Mouse (Mus musculus) lung, embryonic 16.5 days (tissue): Measurements from ENCODE around the gene Aasdh. TPM values are rescaled to one million over a fixed set of nuclear protein-coding genes. Genes with fewer than 3 reads are reported as not detected.
A peak's percentile ranks its signal among the peaks of the same experiment; 100 is the strongest.

ENCODE experiments used
- ATAC-seq: fragments of 200-750 bp; cut with Nextera tagmentation; 2 replicates; pipeline ENCODE4 v1.8.0; 2017; ENCODE audit warnings: low read depth, mild to moderate bottlenecking, moderate library complexity
- H3K27ac ChIP-seq: fragments of 300-500 bp; sonication (generic); 2 replicates; pipeline ENCODE4 v1.5.1; 2014; ENCODE audit warnings: mild to moderate bottlenecking, control low read depth, low read length
- H3K27me3 ChIP-seq: fragments of 300-500 bp; sonication (generic); 2 replicates; pipeline ENCODE4 v1.6.1; 2014; ENCODE audit warnings: low read depth, low read length, mixed read lengths; ENCODE audit not compliant: control insufficient read depth, insufficient read depth
- H3K36me3 ChIP-seq: fragments of 300-500 bp; sonication (generic); 2 replicates; pipeline ENCODE4 v1.6.1; 2014; ENCODE audit warnings: low read length; ENCODE audit not compliant: control insufficient read depth, insufficient read depth
- H3K4me1 ChIP-seq: fragments of 300-500 bp; sonication (generic); replicated peaks from 2 replicates; pipeline ENCODE4 v1.6.1; 2014; ENCODE audit warnings: low read length, mixed read lengths; ENCODE audit not compliant: control insufficient read depth, insufficient read depth
- H3K4me2 ChIP-seq: fragments of 300-500 bp; sonication (generic); 2 replicates; pipeline ENCODE4 v1.6.1; 2014; ENCODE audit warnings: low read depth, low read length, control low read depth
- H3K4me3 ChIP-seq: fragments of 300-500 bp; sonication (generic); 2 replicates; pipeline ENCODE4 v1.5.1; 2014; ENCODE audit warnings: mild to moderate bottlenecking, low read length, control low read depth
- H3K9ac ChIP-seq: fragments of 300-500 bp; sonication (generic); 2 replicates; pipeline ENCODE4 v1.6.1; 2014; ENCODE audit warnings: low read length, control low read depth
- H3K9me3 ChIP-seq: fragments of 300-500 bp; sonication (generic); 2 replicates; pipeline ENCODE4 v1.6.1; 2016; ENCODE audit warnings: low read length; ENCODE audit not compliant: control insufficient read depth
- WGBS: fragments of 180-500 bp; shearing (Covaris S2); extraction: QIAGEN DNeasy Blood & Tissue Kit; methylation state at CpG from one replicate; pipeline ENCODE4 v1.1.7; 2014; 5-methylcytosine and 5-hydroxymethylcytosine counted together
- polyA plus RNA-seq: library from polyadenylated mRNA; unstranded; fragments of >200 nt; fragmentation: Nextera tagmentation; extraction: Ambion mirVana; gene quantifications from 2 replicates; pipeline ENCODE4 v1.2.1, GENCODE M21; 2015

Aasdh gene
- polyA plus RNA-seq, 1 experiment from 2014 or later, result 18.6 TPM

GRCm38 (mm10) chr5:76947142-76947541, 41.8 kb upstream of the Aasdh start:
- Histone ChIP-seq H3K4me2 (no peak overlapping the region), H3K9ac (no peak overlapping the region), H3K27me3 (no peaks in the 10 kb centered on the region), H3K36me3 (0 out of 2 replicates have a peak, but pooled peaks cover 3% of the 10 kb centered on the region), H3K4me1 (peaks cover 23% of the 10 kb centered on the region), H3K27ac (no peak overlapping the region), H3K9me3 (no peaks in the 10 kb centered on the region), H3K4me3 (no peak overlapping the region)
- WGBS, result 69% methylated on average over 4 of the region's 4 CpGs
- ATAC-seq, result no peak

DNA sequence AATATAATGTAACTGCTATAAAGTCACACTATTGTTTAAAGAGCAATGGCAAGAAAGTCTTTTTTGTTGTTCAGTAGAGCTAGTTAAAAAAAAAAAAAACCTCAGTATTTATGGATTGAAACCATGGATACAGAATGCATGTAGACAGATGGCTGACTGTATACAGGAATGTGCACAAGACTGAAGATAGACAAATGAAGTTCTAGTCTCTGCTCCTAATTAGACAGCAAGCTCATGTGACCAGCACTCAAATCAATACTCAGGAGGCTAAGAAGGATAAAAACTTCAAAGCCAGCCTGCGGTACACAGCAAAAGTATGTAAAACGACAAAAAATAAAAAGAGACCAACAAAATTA, 40.3 kb upstream of the Aasdh start:
- H3K4me3 ChIP-seq, result no peak overlapping the region
- no peaks in the 10 kb centered on the region for H3K9me3 ChIP-seq
- H3K27me3 ChIP-seq, result no peaks in the 10 kb centered on the region
- WGBS, result 87% methylated on average over 2 of the region's 2 CpGs
- peaks cover 23% of the 10 kb centered on the region for H3K4me1 ChIP-seq
- 0 out of 2 replicates have a peak, but pooled peaks cover 3% of the 10 kb centered on the region for H3K36me3 ChIP-seq
- no peak overlapping the region for H3K9ac ChIP-seq
- H3K4me2 ChIP-seq, result no peak overlapping the region
- no peak overlapping the region for H3K27ac ChIP-seq
- no peak for ATAC-seq

- WGBS, result 47% methylated on average over 6 of the region's 6 CpGs
Observed at GRCm38 (mm10) chr5:76944965-76945677, 39.8 kb upstream of the Aasdh start.

DNA sequence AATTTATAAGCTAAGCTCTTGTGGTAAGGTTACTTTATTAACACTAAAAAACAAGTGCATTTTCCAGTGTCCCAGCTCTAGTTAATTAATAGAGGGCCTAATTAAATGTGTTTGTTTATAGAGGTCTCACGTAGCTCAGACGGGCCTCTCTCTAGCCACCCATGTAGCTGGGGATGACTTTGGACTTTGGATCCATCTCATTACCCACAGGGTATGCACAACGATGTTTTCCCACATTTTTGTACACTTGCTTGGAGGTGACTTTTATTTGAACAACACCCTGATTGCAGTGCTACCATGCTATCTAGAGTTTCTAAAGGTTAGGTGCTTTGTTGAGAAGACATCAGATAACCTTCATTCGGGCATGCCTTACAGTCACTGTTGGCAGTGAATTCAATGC, 37.2 kb upstream of the Aasdh start:
- Histone ChIP-seq H3K27me3 (no peaks in the 10 kb centered on the region), H3K4me3 (no peak overlapping the region), H3K4me1 (peaks cover 10% of the 10 kb centered on the region), H3K9ac (no peak overlapping the region), H3K27ac (no peak overlapping the region), H3K9me3 (no peaks in the 10 kb centered on the region; the same call in 1 of the 2 replicates), H3K36me3 (peaks cover 9% of the 10 kb centered on the region), H3K4me2 (no peak overlapping the region)
- WGBS, result 81% methylated on average over 4 of the region's 4 CpGs
- ATAC-seq, result no peak

More at GRCm38 (mm10) chr5:76944965-76945677, 39.8 kb upstream of the Aasdh start:
- Histone ChIP-seq H3K4me3 (no peak overlapping the region), H3K4me2 (no peak overlapping the region), H3K4me1 (peaks cover 23% of the 10 kb centered on the region), H3K27me3 (no peaks in the 10 kb centered on the region), H3K27ac (no peak overlapping the region), H3K9me3 (no peaks in the 10 kb centered on the region), H3K36me3 (peaks cover 5% of the 10 kb centered on the region), H3K9ac (no peak overlapping the region)
- ATAC-seq, result no peak

DNA sequence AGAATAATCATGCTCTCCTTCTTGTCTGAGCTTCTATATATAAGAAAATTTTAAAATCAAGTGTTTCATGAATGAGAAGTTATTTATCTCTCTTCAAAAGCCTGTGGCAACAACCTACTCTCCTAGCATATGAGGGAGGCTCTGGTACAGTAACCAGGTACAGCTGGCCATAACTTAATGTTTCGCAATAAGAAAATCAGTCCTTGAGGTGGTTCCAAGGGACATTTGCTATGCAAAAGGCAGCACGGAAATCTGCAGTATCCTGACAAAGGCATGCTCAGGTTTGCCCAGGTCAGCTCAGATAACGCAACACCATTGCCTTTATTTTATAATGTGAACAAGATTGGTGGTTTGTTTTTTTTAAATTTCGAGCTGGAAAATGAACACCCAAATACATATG, 36.7 kb upstream of the Aasdh start:
- ATAC-seq, result no peak
- no peak overlapping the region for H3K27ac ChIP-seq
- no peak overlapping the region for H3K4me2 ChIP-seq
- no peak overlapping the region for H3K4me3 ChIP-seq
- 80% methylated on average over 4 of the region's 4 CpGs for WGBS
- no peaks in the 10 kb centered on the region; the same call in 1 of the 2 replicates for H3K9me3 ChIP-seq
- peaks cover 7% of the 10 kb centered on the region for H3K4me1 ChIP-seq
- peaks cover 9% of the 10 kb centered on the region for H3K36me3 ChIP-seq
- no peaks in the 10 kb centered on the region for H3K27me3 ChIP-seq
- H3K9ac ChIP-seq, result no peak overlapping the region

GRCm38 (mm10) chr5:76939717-76940116, 34.4 kb upstream of the Aasdh start:
- H3K9me3 ChIP-seq, result no peaks in the 10 kb centered on the region; the same call in 1 of the 2 replicates
- ATAC-seq, result no peak
- no peak overlapping the region for H3K27ac ChIP-seq
- H3K9ac ChIP-seq, result no peak overlapping the region
- H3K36me3 ChIP-seq, result peaks cover 6% of the 10 kb centered on the region
- no peak overlapping the region for H3K4me3 ChIP-seq
- H3K4me2 ChIP-seq, result no peak overlapping the region
- WGBS, result 91% methylated on average over 8 of the region's 8 CpGs
- H3K4me1 ChIP-seq, result peaks cover 3% of the 10 kb centered on the region; the same call in 1 of the 2 replicates
- no peaks in the 10 kb centered on the region for H3K27me3 ChIP-seq

- Histone ChIP-seq H3K36me3 (peaks cover 22% of the 10 kb centered on the region), H3K9me3 (no peaks in the 10 kb centered on the region; the same call in 1 of the 2 replicates), H3K4me1 (peaks cover 20% of the 10 kb centered on the region), H3K27me3 (no peaks in the 10 kb centered on the region), H3K4me2 (peak overlapping the region; percentile 10; the same call in 1 of the 2 replicates), H3K4me3 (no peak overlapping the region), H3K9ac (no peak overlapping the region), H3K27ac (peak overlapping the region; percentile 69)
- ATAC-seq, result peak; percentile 70
- 38% methylated on average over 7 of the region's 7 CpGs for WGBS
Observed at GRCm38 (mm10) chr5:76929180-76929877, 24.0 kb upstream of the Aasdh start.

- 57% methylated on average over 16 of the region's 16 CpGs for WGBS
- Histone ChIP-seq H3K4me1 (peaks cover 20% of the 10 kb centered on the region), H3K4me3 (peak overlapping the region; percentile 26; the same call in 1 of the 2 replicates), H3K9ac (peak overlapping the region; percentile 52; the same call in 1 of the 2 replicates), H3K4me2 (peak overlapping the region; percentile 50), H3K27ac (peak overlapping the region; percentile 87), H3K36me3 (peaks cover 22% of the 10 kb centered on the region), H3K27me3 (no peaks in the 10 kb centered on the region), H3K9me3 (no peaks in the 10 kb centered on the region; the same call in 1 of the 2 replicates)
- peak; percentile 92 for ATAC-seq
Observed at GRCm38 (mm10) chr5:76928124-76928832, 23.0 kb upstream of the Aasdh start.

DNA sequence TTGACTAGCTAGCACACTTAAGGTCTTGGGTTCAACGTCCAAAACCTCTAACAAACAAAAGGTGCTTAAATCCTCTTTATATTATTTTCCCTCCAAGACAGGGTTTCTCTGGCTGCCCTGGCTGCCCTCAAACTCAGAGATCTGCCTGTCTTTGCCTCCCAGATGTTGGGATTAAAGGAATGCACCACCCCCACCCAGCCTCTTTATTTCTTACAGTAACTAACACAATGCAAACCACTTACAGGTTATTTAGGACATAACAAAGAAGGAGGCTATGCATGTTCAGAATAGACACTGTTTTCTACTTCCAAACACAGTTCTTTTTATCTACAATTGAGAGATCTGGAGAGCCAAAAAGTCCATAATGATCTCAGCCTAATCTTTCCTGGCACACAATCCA, 19.0 kb upstream of the Aasdh start:
- H3K36me3 ChIP-seq, result peaks cover 32% of the 10 kb centered on the region

More for the DNA sequence above, 19.0 kb upstream of the Aasdh start:
- Histone ChIP-seq H3K4me2 (no peak overlapping the region), H3K4me1 (peaks cover 13% of the 10 kb centered on the region), H3K4me3 (no peak overlapping the region), H3K9me3 (no peaks in the 10 kb centered on the region; the same call in 1 of the 2 replicates), H3K27ac (no peak overlapping the region), H3K27me3 (no peaks in the 10 kb centered on the region), H3K9ac (no peak overlapping the region)
- WGBS, result 87% methylated on average over 1 of the region's 1 CpGs
- no peak for ATAC-seq
